Mouse (Mus musculus) heart, embryonic 11.5 days (tissue): ENCODE data around the gene Crabp2. TPM values are rescaled to one million over a fixed set of nuclear protein-coding genes. Genes with fewer than 3 reads are reported as not detected.

Source experiments
- ATAC-seq: fragments of 200-750 bp; cut with Nextera tagmentation; replicated peaks from 2 replicates; pipeline ENCODE4 v1.8.0; 2017; ENCODE audit warnings: moderate library complexity; ENCODE audit not compliant: insufficient number of reproducible peaks, low FRiP score, low TSS enrichment
- H3K27ac ChIP-seq: fragments of 300-500 bp; sonication (generic); 2 replicates; pipeline ENCODE4 v1.5.1; 2014; ENCODE audit warnings: mild to moderate bottlenecking, low read depth, low read length
- H3K27me3 ChIP-seq: fragments of 300-500 bp; sonication (generic); 2 replicates; pipeline ENCODE4 v1.6.1; 2014; ENCODE audit warnings: mild to moderate bottlenecking, low read length, mixed read lengths; ENCODE audit not compliant: control insufficient read depth, insufficient read depth
- H3K36me3 ChIP-seq: fragments of 300-500 bp; sonication (generic); 2 replicates; pipeline ENCODE4 v1.6.1; 2014; ENCODE audit warnings: mild to moderate bottlenecking, low read length, moderate library complexity, mixed read lengths; ENCODE audit not compliant: control insufficient read depth, insufficient read depth
- H3K4me1 ChIP-seq: fragments of 300-500 bp; sonication (generic); 2 replicates; pipeline ENCODE4 v1.6.1; 2014; ENCODE audit warnings: low read length; ENCODE audit not compliant: control insufficient read depth, insufficient read depth
- H3K4me2 ChIP-seq: fragments of 300-500 bp; sonication (generic); 2 replicates; pipeline ENCODE4 v1.6.1; 2014; ENCODE audit warnings: mild to moderate bottlenecking, moderate library complexity
- H3K4me3 ChIP-seq: fragments of 300-500 bp; sonication (generic); 2 replicates; pipeline ENCODE4 v1.5.1; 2014; ENCODE audit warnings: low read depth, low read length
- H3K9ac ChIP-seq: fragments of 300-500 bp; sonication (generic); 2 replicates; pipeline ENCODE4 v1.6.1; 2014; ENCODE audit warnings: mild to moderate bottlenecking, low read depth, low read length, moderate library complexity
- H3K9me3 ChIP-seq: fragments of 300-500 bp; sonication (generic); replicated peaks from 2 replicates; pipeline ENCODE4 v1.6.1; 2016; ENCODE audit warnings: low read length; ENCODE audit not compliant: control insufficient read depth
- WGBS: fragments of 180-500 bp; shearing (Covaris S2); extraction: QIAGEN DNeasy Blood & Tissue Kit; methylation state at CpG from one replicate; pipeline ENCODE4 v1.1.7; 2014; ENCODE audit not compliant: insufficient replicate concordance; 5-methylcytosine and 5-hydroxymethylcytosine counted together
- polyA plus RNA-seq: library from polyadenylated mRNA; unstranded; fragments of >200 nt; fragmentation: Nextera tagmentation; extraction: Ambion mirVana; gene quantifications from 2 replicates; pipeline ENCODE4 v1.2.1, GENCODE M21; 2014

Crabp2 gene
- polyA plus RNA-seq, 1 experiment from 2014 or later = 25.1 TPM

DNA sequence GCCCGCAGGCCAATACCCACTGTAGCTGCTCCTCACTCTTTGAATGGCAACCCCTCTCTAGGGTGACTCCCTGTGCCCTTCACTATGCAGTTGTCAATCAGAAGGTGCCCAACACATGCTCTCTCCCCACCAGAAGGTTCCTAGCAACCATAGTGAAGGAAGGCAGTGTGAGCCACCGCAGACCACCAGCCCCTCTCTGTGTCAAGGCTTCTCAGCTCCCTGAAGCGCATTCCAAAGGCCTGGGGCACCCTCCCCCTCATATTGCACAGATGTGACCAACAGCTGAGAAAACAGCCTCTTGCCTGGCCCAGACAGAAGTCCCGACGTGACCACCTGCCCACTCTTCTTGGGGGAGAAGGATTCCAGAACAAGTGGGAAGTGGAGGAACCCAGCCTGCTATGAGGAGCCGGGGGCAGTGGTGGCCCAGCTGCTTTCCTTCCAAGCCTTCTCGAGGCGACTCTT lies 23.8 kb downstream of the Crabp2 start:
- H3K9me3 ChIP-seq = no peaks in the 10 kb centered on the region
- H3K9ac ChIP-seq = peak overlapping the region; percentile 81
- peaks cover 19% of the 10 kb centered on the region for H3K27me3 ChIP-seq
- peaks cover 39% of the 10 kb centered on the region for H3K4me1 ChIP-seq
- no peak for ATAC-seq
- H3K4me2 ChIP-seq = peak overlapping the region; percentile 95
- peak overlapping the region; percentile 67 for H3K4me3 ChIP-seq
- 13% methylated on average over 8 of the region's 8 CpGs for WGBS
- H3K27ac ChIP-seq = no peak overlapping the region
- peaks cover 6% of the 10 kb centered on the region; the same call in 1 of the 2 replicates for H3K36me3 ChIP-seq

GRCm38 (mm10) chr3:87972776-87973175 lies 24.3 kb downstream of the Crabp2 start:
- Histone ChIP-seq H3K4me1 (peaks cover 39% of the 10 kb centered on the region), H3K9ac (peak overlapping the region; percentile 81), H3K27ac (no peak overlapping the region), H3K36me3 (peaks cover 6% of the 10 kb centered on the region; the same call in 1 of the 2 replicates), H3K4me3 (peak overlapping the region; percentile 67), H3K9me3 (no peaks in the 10 kb centered on the region), H3K4me2 (peak overlapping the region; percentile 95), H3K27me3 (peaks cover 19% of the 10 kb centered on the region)
- WGBS = 27% methylated on average over 5 of the region's 5 CpGs
- ATAC-seq = no peak

DNA sequence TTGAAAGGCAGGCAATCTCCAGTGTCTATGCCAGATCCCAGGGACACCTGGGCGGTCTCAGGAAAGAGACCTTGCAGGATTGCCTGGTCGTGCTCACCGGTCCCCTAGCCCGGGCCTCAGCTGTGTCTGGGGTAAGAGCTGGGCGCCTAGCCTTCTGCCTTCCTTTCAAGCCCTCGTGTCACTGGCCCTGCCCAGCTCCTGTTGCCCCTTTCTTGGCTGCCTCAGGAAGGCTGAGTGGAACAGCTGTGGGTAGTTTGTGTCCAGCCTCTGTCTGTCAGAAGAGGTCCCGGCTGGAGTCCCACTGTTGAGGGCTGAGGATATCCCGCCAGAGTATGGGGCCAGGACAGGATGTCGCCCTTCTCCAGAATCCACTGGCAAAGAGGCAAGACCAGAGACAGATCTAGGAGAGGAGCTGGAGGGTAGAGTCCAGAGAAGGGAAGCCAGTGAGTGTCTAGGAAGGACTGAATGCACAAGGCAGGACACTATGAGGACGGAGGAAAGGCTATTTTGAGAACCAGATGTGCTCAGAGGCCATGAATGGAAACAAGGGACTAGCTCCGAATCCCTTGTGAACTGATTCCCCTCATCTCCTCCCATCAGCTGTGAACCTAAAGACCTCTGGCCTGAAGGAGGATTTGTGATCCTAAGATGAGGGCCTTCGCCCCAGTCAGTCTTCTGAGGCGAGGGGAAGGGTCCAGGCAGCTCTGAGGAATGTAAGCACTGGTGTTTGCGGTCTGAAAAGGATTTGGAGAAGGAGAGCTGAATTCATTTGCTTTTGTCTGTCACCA lies 25.3 kb downstream of the Crabp2 start:
- H3K9ac ChIP-seq = peak overlapping the region; percentile 58
- H3K9me3 ChIP-seq = no peaks in the 10 kb centered on the region

GRCm38 (mm10) chr3:87974381-87974987 lies 26.0 kb downstream of the Crabp2 start:
- peak overlapping the region; percentile 67 for H3K4me3 ChIP-seq
- no peaks in the 10 kb centered on the region for H3K9me3 ChIP-seq
- H3K27me3 ChIP-seq = peaks cover 19% of the 10 kb centered on the region
- peak overlapping the region; percentile 58 for H3K9ac ChIP-seq
- no peak overlapping the region for H3K27ac ChIP-seq
- peaks cover 6% of the 10 kb centered on the region; the same call in 1 of the 2 replicates for H3K36me3 ChIP-seq
- H3K4me2 ChIP-seq = peak overlapping the region; percentile 95
- H3K4me1 ChIP-seq = peaks cover 39% of the 10 kb centered on the region
- WGBS = 22% methylated on average over 12 of the region's 12 CpGs
- no peak for ATAC-seq

More for the DNA sequence above, 25.3 kb downstream of the Crabp2 start:
- Histone ChIP-seq H3K27ac (0 out of 2 replicates have a peak overlapping the region, but pooled peaks have one; percentile 16), H3K4me1 (peaks cover 39% of the 10 kb centered on the region), H3K27me3 (peaks cover 19% of the 10 kb centered on the region), H3K36me3 (peaks cover 6% of the 10 kb centered on the region; the same call in 1 of the 2 replicates), H3K4me3 (peak overlapping the region; percentile 67), H3K4me2 (peak overlapping the region; percentile 95)
- WGBS = 31% methylated on average over 14 of the region's 14 CpGs
- no peak for ATAC-seq

- no peaks in the 10 kb centered on the region for H3K9me3 ChIP-seq
- H3K27ac ChIP-seq = no peak overlapping the region
- 75% methylated on average over 5 of the region's 5 CpGs for WGBS
- H3K4me3 ChIP-seq = no peak overlapping the region
- H3K36me3 ChIP-seq = peaks cover 6% of the 10 kb centered on the region; the same call in 1 of the 2 replicates
- no peaks in the 10 kb centered on the region for H3K27me3 ChIP-seq
- H3K9ac ChIP-seq = no peak overlapping the region
- H3K4me1 ChIP-seq = peaks cover 47% of the 10 kb centered on the region
- H3K4me2 ChIP-seq = no peak overlapping the region
- ATAC-seq = no peak
Measured at GRCm38 (mm10) chr3:87979493-87979892, 31.0 kb downstream of the Crabp2 start.

GRCm38 (mm10) chr3:87980085-87980484 lies 31.6 kb downstream of the Crabp2 start:
- no peaks in the 10 kb centered on the region for H3K9me3 ChIP-seq
- H3K4me3 ChIP-seq = no peak overlapping the region
- H3K27ac ChIP-seq = no peak overlapping the region
- H3K4me1 ChIP-seq = peaks cover 47% of the 10 kb centered on the region
- 44% methylated on average over 3 of the region's 3 CpGs for WGBS
- no peak overlapping the region for H3K4me2 ChIP-seq
- H3K27me3 ChIP-seq = no peaks in the 10 kb centered on the region
- no peak for ATAC-seq
- peaks cover 6% of the 10 kb centered on the region; the same call in 1 of the 2 replicates for H3K36me3 ChIP-seq
- no peak overlapping the region for H3K9ac ChIP-seq

DNA sequence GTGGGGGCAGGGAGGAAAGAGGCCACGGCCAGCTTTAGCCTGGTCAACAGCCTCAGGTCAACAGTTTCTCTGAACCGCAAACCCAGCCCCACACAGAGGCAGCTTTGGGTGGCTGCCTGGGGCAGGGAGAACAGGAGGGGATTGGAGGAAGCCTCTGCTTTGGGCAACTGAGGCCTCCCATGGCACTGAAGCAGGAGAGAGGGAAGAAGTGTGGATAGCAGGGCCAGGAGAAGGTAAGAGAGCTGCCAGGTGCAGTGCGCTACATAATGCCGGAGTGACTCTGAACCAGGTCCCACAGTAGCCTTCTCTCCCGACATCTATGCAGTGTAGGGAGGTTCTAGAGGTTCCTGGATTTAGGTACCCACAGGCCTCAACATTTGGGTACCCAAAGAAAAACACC lies 32.3 kb downstream of the Crabp2 start:
- Histone ChIP-seq H3K36me3 (peaks cover under 1% of the 10 kb centered on the region; the same call in 1 of the 2 replicates), H3K4me1 (peaks cover 54% of the 10 kb centered on the region), H3K9ac (no peak overlapping the region; the same call in 1 of the 2 replicates), H3K4me3 (no peak overlapping the region), H3K9me3 (no peaks in the 10 kb centered on the region), H3K27me3 (no peaks in the 10 kb centered on the region), H3K27ac (no peak overlapping the region), H3K4me2 (no peak overlapping the region)
- no peak for ATAC-seq
- 57% methylated on average over 5 of the region's 5 CpGs for WGBS

GRCm38 (mm10) chr3:87981214-87981760 lies 32.8 kb downstream of the Crabp2 start:
- Histone ChIP-seq H3K9me3 (no peaks in the 10 kb centered on the region), H3K36me3 (no peaks in the 10 kb centered on the region), H3K4me1 (peaks cover 59% of the 10 kb centered on the region), H3K4me3 (no peak overlapping the region), H3K27ac (peak overlapping the region; percentile 97; the same call in 1 of the 2 replicates), H3K27me3 (no peaks in the 10 kb centered on the region), H3K4me2 (no peak overlapping the region), H3K9ac (peak overlapping the region; percentile 70; the same call in 1 of the 2 replicates)
- ATAC-seq = no peak
- WGBS = 76% methylated on average over 6 of the region's 6 CpGs
